In genomic region chr11:65408621-65409020, GRCm38 (mm10) we compare ENCODE assay signal across 16 mouse cellular contexts.
DNase-seq lines count a peak whose midpoint lies in the region; ATAC-seq lines count a peak whose summit lies in the region.
"Had no signal": no experiment of that assay in that cellular context is flagged by ENCODE, and none has a peak within 500 bp of the region (broad histone marks: within the 10 kb centered on the region; RNA-seq: fewer than 3 reads in every experiment).

No protein-coding gene starts in this region.

- H3K4me1 ChIP-seq in forebrain, embryonic 14.5 days (ENCODE audit: control insufficient read depth, insufficient read depth, low read length): no peaks in the 10 kb centered on the region
- H3K4me1 ChIP-seq in forebrain, embryonic 13.5 days: no peaks in the 10 kb centered on the region
- H3K4me1 ChIP-seq: limb, embryonic 12.5 days; liver, embryonic 15.5 days had no signal

- no peak for ATAC-seq in forebrain, embryonic 14.5 days
- no peak for ATAC-seq in forebrain, embryonic 13.5 days

- no peak overlapping the region for H3K27ac ChIP-seq in forebrain, embryonic 14.5 days (ENCODE audit: low read depth, low read length)
- no peak overlapping the region for H3K27ac ChIP-seq in forebrain, embryonic 13.5 days
- H3K27ac ChIP-seq: heart, embryonic 13.5 days; hindbrain, embryonic 13.5 days; limb, embryonic 12.5 days; liver, embryonic 15.5 days had no signal

- no peaks in the 10 kb centered on the region for H3K27me3 ChIP-seq in forebrain, embryonic 14.5 days (replicated peaks; ENCODE audit: control insufficient read depth, insufficient read depth, low read length)
- no peaks in the 10 kb centered on the region for H3K27me3 ChIP-seq in forebrain, embryonic 13.5 days
- H3K27me3 ChIP-seq: heart, embryonic 13.5 days; hindbrain, embryonic 13.5 days; limb, embryonic 12.5 days; liver, embryonic 15.5 days had no signal

- DNase-seq in forebrain, embryonic 14.5 days (ENCODE audit: low spot score): peak; percentile 72
- DNase-seq in right cerebral cortex, adult 18-20 months: peak; percentile 48
- no peak for DNase-seq in right cerebral cortex, postnatal 4 days
- DNase-seq in frontal cortex, postnatal 36 days (ENCODE audit: low spot score in 2 of 2): peak; percentile 20 to 62
- peak; percentile 23 for DNase-seq in right cerebral cortex, postnatal 25 days
- DNase-seq in kidney, postnatal 14 days: no peak
- no peak for DNase-seq in gastrocnemius, adult 18-20 months (ENCODE audit: low spot score)
- DNase-seq: adrenal gland, adult 8-10 months; kidney, adult 11 months; kidney, postnatal 36 days; lung, postnatal 14 days had no signal

- no peaks in the 10 kb centered on the region; the same call in 1 of the 2 replicates for H3K9me3 ChIP-seq in forebrain, embryonic 14.5 days (replicated peaks; ENCODE audit: control insufficient read depth, low read length)
- no peaks in the 10 kb centered on the region for H3K9me3 ChIP-seq in forebrain, embryonic 13.5 days (replicated peaks)
- H3K9me3 ChIP-seq: hindbrain, embryonic 13.5 days; limb, embryonic 12.5 days; liver, embryonic 15.5 days had no signal

- no peak overlapping the region for H3K4me2 ChIP-seq in forebrain, embryonic 14.5 days (ENCODE audit: low read length)
- H3K4me2 ChIP-seq in forebrain, embryonic 13.5 days: no peak overlapping the region
- H3K4me2 ChIP-seq: heart, embryonic 13.5 days; hindbrain, embryonic 13.5 days; limb, embryonic 12.5 days; liver, embryonic 15.5 days had no signal

- no peak overlapping the region for H3K9ac ChIP-seq in forebrain, embryonic 14.5 days (ENCODE audit: low read length)
- H3K9ac ChIP-seq in forebrain, embryonic 13.5 days: no peak overlapping the region
- H3K9ac ChIP-seq: heart, embryonic 13.5 days; hindbrain, embryonic 13.5 days; limb, embryonic 12.5 days; liver, embryonic 15.5 days had no signal

- no peaks in the 10 kb centered on the region for H3K36me3 ChIP-seq in forebrain, embryonic 14.5 days (ENCODE audit: control insufficient read depth, insufficient read depth, low read length)
- no peaks in the 10 kb centered on the region for H3K36me3 ChIP-seq in forebrain, embryonic 13.5 days (ENCODE audit: poor library complexity, severe bottlenecking)
- H3K36me3 ChIP-seq: heart, embryonic 13.5 days; hindbrain, embryonic 13.5 days; limb, embryonic 12.5 days; liver, embryonic 15.5 days had no signal

- 58% methylated on average over 1 of the region's 1 CpGs for WGBS in forebrain, embryonic 14.5 days
- WGBS in forebrain, embryonic 13.5 days: 55% methylated on average over 1 of the region's 1 CpGs

- H3K4me3 ChIP-seq in forebrain, embryonic 14.5 days (ENCODE audit: low read depth, low read length): no peak overlapping the region
- no peak overlapping the region for H3K4me3 ChIP-seq in forebrain, embryonic 13.5 days
- H3K4me3 ChIP-seq: heart, embryonic 13.5 days; hindbrain, embryonic 13.5 days; limb, embryonic 12.5 days; liver, embryonic 15.5 days had no signal

Comparison
In these comparisons a context has a peak if more than half of its experiments do, and no peak if none do; other contexts are left out.
1. DNase-seq: peak in forebrain, embryonic 14.5 days (single experiment), right cerebral cortex, adult 18-20 months (single experiment), frontal cortex, postnatal 36 days (2 of 2) and right cerebral cortex, postnatal 25 days (single experiment); none in right cerebral cortex, postnatal 4 days (single experiment), kidney, postnatal 14 days (single experiment) and gastrocnemius, adult 18-20 months (single experiment).